Mouse (Mus musculus) megakaryocyte progenitor cell, adult 5-6 weeks (primary cell): Measurements from ENCODE around the gene Cox6b2. TPM values are rescaled to one million over a fixed set of nuclear protein-coding genes. Genes with fewer than 3 reads are reported as not detected.

Experiments used
- ATAC-seq: replicated peaks from 2 replicates; pipeline ENCODE4 v1.8.0; 2016; ENCODE audit warnings: mild to moderate bottlenecking, moderate TSS enrichment, inconsistent platforms; ENCODE audit not compliant: poor library complexity
- total RNA-seq, 2 experiments: library from RNA; stranded (forward) in 1 of 2; stranded (reverse) in 1 of 2; fragments of 157-497, 149-512 nt in 1 of 2; fragments of 200-1000 nt in 1 of 2; gene quantifications; 2 replicates each; pipeline versions ENCODE4 v1.2.3 to v1.2.4; 2015 to 2017

Cox6b2 gene
- total RNA-seq, 2 experiments from 2014 or later: 44.2 to 71.7 TPM

- peak; percentile 49 for ATAC-seq
Observed at GRCm38 (mm10) chr7:4723508-4723907, 29.4 kb downstream of the Cox6b2 start.

DNA sequence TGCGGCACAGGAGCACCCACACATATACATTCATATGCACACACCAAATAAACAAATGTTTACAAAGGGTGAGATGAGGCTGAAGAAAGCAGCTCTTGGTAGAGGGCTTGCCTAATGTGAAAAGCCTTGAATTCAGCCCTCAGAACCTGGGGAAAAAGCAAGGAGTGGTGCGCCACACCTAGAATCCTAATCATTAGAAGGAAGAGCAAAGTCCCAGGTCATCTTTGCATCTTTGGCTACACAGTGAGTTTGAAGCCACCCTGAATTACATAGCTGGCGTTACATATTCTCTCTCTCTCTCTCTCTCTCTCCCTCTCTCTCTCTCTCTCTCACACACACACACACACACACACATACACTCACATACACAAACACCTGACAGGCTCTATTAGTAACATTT, 33.6 kb downstream of the Cox6b2 start:
- no peak for ATAC-seq

- no peak for ATAC-seq
Observed at GRCm38 (mm10) chr7:4716955-4717354, 35.9 kb downstream of the Cox6b2 start.

DNA sequence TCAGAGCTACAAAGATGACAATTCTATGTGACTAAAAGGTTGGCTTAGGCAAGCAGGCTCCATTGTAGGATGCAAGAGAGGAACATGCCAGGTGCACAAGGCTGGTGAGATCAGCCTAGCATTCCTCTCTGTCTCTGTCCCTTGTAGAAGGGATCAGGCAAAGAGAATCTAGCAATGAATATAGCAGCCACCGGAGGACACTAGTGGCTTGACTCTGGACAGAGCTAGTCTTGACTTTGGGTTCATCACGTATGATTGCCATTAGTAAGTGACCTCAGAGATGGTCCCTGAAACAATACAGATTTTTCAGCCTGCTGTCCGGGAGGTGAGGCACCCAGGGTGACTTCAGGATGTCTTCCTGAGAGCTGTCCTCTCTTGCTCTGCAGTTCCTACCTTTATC, 40.3 kb downstream of the Cox6b2 start:
- no peak; the same call in 1 of the 2 replicates for ATAC-seq

DNA sequence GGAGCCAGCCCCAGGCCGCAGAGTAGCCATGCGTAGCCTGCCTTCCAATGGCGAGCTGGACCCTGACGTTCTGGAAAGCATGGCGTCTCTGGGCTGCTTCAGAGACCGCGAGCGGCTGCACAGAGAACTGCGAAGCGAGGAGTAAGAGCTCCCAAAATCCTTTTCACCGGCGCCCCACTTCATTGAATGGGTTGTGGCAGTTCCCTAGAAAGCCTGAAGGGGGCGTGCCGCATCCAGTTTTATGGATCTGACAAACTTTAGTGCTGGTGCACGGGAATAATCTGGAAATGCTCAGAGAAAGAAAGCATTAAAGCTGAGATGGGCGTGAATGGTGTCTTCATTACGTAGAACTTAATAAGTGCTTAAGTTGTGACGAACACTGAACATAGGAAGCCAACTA, 47.8 kb downstream of the Cox6b2 start:
- peak; percentile 84 for ATAC-seq

- ATAC-seq: no peak
Observed at GRCm38 (mm10) chr7:4703195-4703594, 49.7 kb downstream of the Cox6b2 start.

- no peak for ATAC-seq
Observed at GRCm38 (mm10) chr7:4702334-4702733, 50.6 kb downstream of the Cox6b2 start.

Other genes starting within 250 kb of the Cox6b2 start
- 5.6 and 8.0 TPM in 2 replicates for gene Tnnt1, start 236.7 kb downstream of the Cox6b2 start, total RNA-seq (2015)
- gene Tnnt1, start 236.7 kb downstream of the Cox6b2 start, total RNA-seq (2017): 16.5 and 17.4 TPM in 2 replicates
- gene Tnni3, start 228.9 kb downstream of the Cox6b2 start, total RNA-seq (2015): 4.8 and 5.2 TPM in 2 replicates
- 2.1 and 6.0 TPM in 2 replicates for gene Tnni3, start 228.9 kb downstream of the Cox6b2 start, total RNA-seq (2017)
- 0.59 and 0.95 TPM in 2 replicates for gene Dnaaf3, start 220.6 kb downstream of the Cox6b2 start, total RNA-seq (2015)
- 1.3 and 1.4 TPM in 2 replicates for gene Dnaaf3, start 220.6 kb downstream of the Cox6b2 start, total RNA-seq (2017)
- not detected in 2 replicates for gene Syt5, start 205.6 kb downstream of the Cox6b2 start, total RNA-seq (2015)
- gene Syt5, start 205.6 kb downstream of the Cox6b2 start, total RNA-seq (2017): not detected in 2 replicates
- gene Ptprh, start 149.1 kb downstream of the Cox6b2 start, total RNA-seq (2015): not detected in 2 replicates
- not detected in 2 replicates for gene Ptprh, start 149.1 kb downstream of the Cox6b2 start, total RNA-seq (2017)
- 6.7 and 8.9 TPM in 2 replicates for gene Tmem86b, start 121.7 kb downstream of the Cox6b2 start, total RNA-seq (2015)
- gene Tmem86b, start 121.7 kb downstream of the Cox6b2 start, total RNA-seq (2017): 15.2 and 22.4 TPM in 2 replicates
- gene Ppp6r1, start 94.1 kb downstream of the Cox6b2 start, total RNA-seq (2015): 99.0 and 102 TPM in 2 replicates
- 124 and 144 TPM in 2 replicates for gene Ppp6r1, start 94.1 kb downstream of the Cox6b2 start, total RNA-seq (2017)
- 48.1 and 52.5 TPM in 2 replicates for gene Hspbp1, start 68.0 kb downstream of the Cox6b2 start, total RNA-seq (2015)
- 20.2 and 26.2 TPM in 2 replicates for gene Hspbp1, start 68.0 kb downstream of the Cox6b2 start, total RNA-seq (2017)
- 0.44 TPM in 1 of 2 replicates, not detected in the other for gene Brsk1, start 62.5 kb downstream of the Cox6b2 start, total RNA-seq (2015)
- not detected in 2 replicates for gene Brsk1, start 62.5 kb downstream of the Cox6b2 start, total RNA-seq (2017)
- gene Tmem150b, start 27.8 kb downstream of the Cox6b2 start, total RNA-seq (2015): 10.1 and 12.1 TPM in 2 replicates
- 23.0 and 24.4 TPM in 2 replicates for gene Tmem150b, start 27.8 kb downstream of the Cox6b2 start, total RNA-seq (2017)
- gene Kmt5c, start 13.0 kb downstream of the Cox6b2 start, total RNA-seq (2015): 37.3 and 41.0 TPM in 2 replicates
- 50.1 and 55.6 TPM in 2 replicates for gene Kmt5c, start 13.0 kb downstream of the Cox6b2 start, total RNA-seq (2017)
- not detected in 2 replicates for gene Fam71e2, start 18.2 kb upstream of the Cox6b2 start, total RNA-seq (2015)
- gene Fam71e2, start 18.2 kb upstream of the Cox6b2 start, total RNA-seq (2017): not detected in 2 replicates
- 0.17 TPM in 1 of 2 replicates, not detected in the other for gene Il11, start 29.8 kb upstream of the Cox6b2 start, total RNA-seq (2015)
- gene Il11, start 29.8 kb upstream of the Cox6b2 start, total RNA-seq (2017): not detected in 2 replicates
- gene Tmem190, start 29.8 kb upstream of the Cox6b2 start, total RNA-seq (2015): not detected in 2 replicates
- gene Tmem190, start 29.8 kb upstream of the Cox6b2 start, total RNA-seq (2017): not detected in 2 replicates
- 6.2 and 10.5 TPM in 2 replicates for gene Tmem238, start 36.6 kb upstream of the Cox6b2 start, total RNA-seq (2015)
- gene Tmem238, start 36.6 kb upstream of the Cox6b2 start, total RNA-seq (2017): 5.4 and 5.5 TPM in 2 replicates
- 1,898 and 2,111 TPM in 2 replicates for gene Rpl28, start 39.8 kb upstream of the Cox6b2 start, total RNA-seq (2015)
- 686 and 710 TPM in 2 replicates for gene Rpl28, start 39.8 kb upstream of the Cox6b2 start, total RNA-seq (2017)
- 280 and 341 TPM in 2 replicates for gene Ube2s, start 59.5 kb upstream of the Cox6b2 start, total RNA-seq (2015)
- gene Ube2s, start 59.5 kb upstream of the Cox6b2 start, total RNA-seq (2017): 169 and 190 TPM in 2 replicates
- gene Shisa7, start 91.6 kb upstream of the Cox6b2 start, total RNA-seq (2015): 0.05 TPM in 1 of 2 replicates, not detected in the other
- not detected in 2 replicates for gene Shisa7, start 91.6 kb upstream of the Cox6b2 start, total RNA-seq (2017)
- gene Isoc2b, start 117.2 kb upstream of the Cox6b2 start, total RNA-seq (2015): 9.1 and 13.4 TPM in 2 replicates
- 34.9 and 98.1 TPM in 2 replicates for gene Isoc2b, start 117.2 kb upstream of the Cox6b2 start, total RNA-seq (2017)
- gene Isoc2a, start 124.1 kb upstream of the Cox6b2 start, total RNA-seq (2015): 2.4 and 3.1 TPM in 2 replicates
- 7.3 and 8.7 TPM in 2 replicates for gene Isoc2a, start 124.1 kb upstream of the Cox6b2 start, total RNA-seq (2017)
- gene Gm36210, start 153.4 kb upstream of the Cox6b2 start, total RNA-seq (2015): not detected in 2 replicates
- gene Gm36210, start 153.4 kb upstream of the Cox6b2 start, total RNA-seq (2017): not detected in 2 replicates
- gene Zfp628, start 162.1 kb upstream of the Cox6b2 start, total RNA-seq (2015): 7.4 and 8.0 TPM in 2 replicates
- 1.9 and 2.7 TPM in 2 replicates for gene Zfp628, start 162.1 kb upstream of the Cox6b2 start, total RNA-seq (2017)
- 0.20 and 0.64 TPM in 2 replicates for gene Nat14, start 168.9 kb upstream of the Cox6b2 start, total RNA-seq (2015)
- gene Nat14, start 168.9 kb upstream of the Cox6b2 start, total RNA-seq (2017): not detected in 2 replicates
- gene Ssc5d, start 172.7 kb upstream of the Cox6b2 start, total RNA-seq (2015): not detected in 2 replicates
- 0.10 TPM in 1 of 2 replicates, not detected in the other for gene Ssc5d, start 172.7 kb upstream of the Cox6b2 start, total RNA-seq (2017)
- gene Sbk2, start 211.3 kb upstream of the Cox6b2 start, total RNA-seq (2015): not detected in 2 replicates
- gene Sbk2, start 211.3 kb upstream of the Cox6b2 start, total RNA-seq (2017): not detected in 2 replicates
- gene Sbk3, start 218.1 kb upstream of the Cox6b2 start, total RNA-seq (2015): not detected in 2 replicates
- gene Sbk3, start 218.1 kb upstream of the Cox6b2 start, total RNA-seq (2017): not detected in 2 replicates
- gene Zfp579, start 243.1 kb upstream of the Cox6b2 start, total RNA-seq (2015): 11.1 and 14.3 TPM in 2 replicates
- gene Zfp579, start 243.1 kb upstream of the Cox6b2 start, total RNA-seq (2017): 2.7 and 4.2 TPM in 2 replicates